Mouse (Mus musculus): ENCODE data around the gene Mlec.
"Not testable (repeated sequence)": the region's sequence is repeated elsewhere in the genome, so short reads cannot be mapped to it uniquely, and the experiment has no call there.

The Mlec gene

DNA sequence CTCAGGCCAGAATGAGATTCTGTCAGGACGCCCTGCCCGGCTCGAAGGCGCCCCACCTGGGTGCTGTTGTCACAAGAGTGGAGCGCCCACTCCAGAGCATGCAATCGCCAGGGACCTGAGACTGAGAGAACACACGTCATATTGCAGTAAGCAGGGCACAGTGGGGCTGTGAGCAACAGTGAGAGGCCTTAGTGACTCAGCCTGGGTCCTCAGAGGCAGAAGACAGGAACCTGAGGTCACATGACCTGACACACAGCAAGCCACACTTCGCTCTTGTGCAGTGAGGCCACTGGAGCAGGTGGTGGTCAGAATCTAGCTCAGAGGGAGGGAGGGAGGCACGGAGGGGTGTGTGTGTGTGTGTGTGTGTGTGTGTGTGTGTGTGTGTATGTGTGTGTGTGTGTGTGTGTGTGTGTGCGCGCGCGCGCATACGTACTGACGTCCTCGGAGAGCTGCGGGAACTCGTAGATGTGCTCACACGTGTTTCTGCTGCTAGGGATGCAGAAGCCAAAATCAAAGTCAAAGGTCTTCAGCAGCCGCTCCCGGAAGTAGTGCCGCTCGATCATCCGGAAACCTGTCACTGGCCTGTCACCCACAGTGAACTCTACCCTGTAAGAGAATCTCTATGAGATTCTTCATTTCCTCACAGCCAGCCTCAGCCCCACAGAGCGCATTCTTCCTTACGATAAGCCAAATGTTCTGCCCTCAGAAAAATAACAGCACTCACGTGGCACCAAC is 31.2 kb downstream of the Mlec start:
- DNase-seq (ENCODE audit: low spot score in 2 of 2) = peak; percentile 48 to 60

GRCm38 (mm10) chr5:115125211-115125871 is 32.6 kb downstream of the Mlec start:
- peak; percentile 72 to 84 for DNase-seq (ENCODE audit: low spot score in 2 of 2)

- no peak for DNase-seq (ENCODE audit: low spot score in 2 of 2)
Observed at GRCm38 (mm10) chr5:115124690-115125089, 33.3 kb downstream of the Mlec start.

GRCm38 (mm10) chr5:115120978-115121377 is 37.0 kb downstream of the Mlec start:
- no peak for DNase-seq (ENCODE audit: low spot score in 2 of 2)

DNA sequence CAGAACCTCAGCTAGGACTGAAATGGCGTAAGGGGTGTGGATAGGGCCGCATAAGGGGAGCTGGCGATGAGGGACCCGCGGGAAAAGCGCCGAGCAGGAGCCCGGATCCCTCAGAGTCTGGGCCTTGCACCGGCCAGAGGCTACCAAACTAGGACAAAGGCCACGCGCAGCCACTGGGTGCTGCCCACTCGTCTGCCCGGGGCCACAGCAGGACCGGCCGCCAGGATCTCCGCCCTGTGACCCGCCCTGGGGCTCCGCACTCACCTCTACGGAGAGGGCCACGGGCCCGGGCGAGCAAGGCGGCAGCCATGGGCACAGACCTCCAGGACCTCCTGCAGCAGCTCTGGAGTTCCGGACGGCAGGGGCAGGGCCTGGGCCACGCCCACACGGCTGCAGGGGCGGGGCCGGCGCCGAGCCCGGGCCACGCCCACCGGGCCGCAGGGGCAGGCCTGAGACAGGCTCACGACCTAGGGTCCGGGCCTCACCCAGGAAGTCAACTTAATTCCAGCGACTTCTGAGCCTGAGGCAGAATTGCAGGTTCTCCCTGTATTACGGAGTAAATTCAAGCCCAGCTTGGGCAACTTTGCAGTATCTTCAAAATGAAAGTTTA is 38.9 kb downstream of the Mlec start, which contains the start of gene Acads:
TSS of gene Acads (minus strand) at position 386 of the 610 bp plus-strand sequence.
- peak; percentile 84 to 87 for DNase-seq (ENCODE audit: low spot score in 2 of 2)

GRCm38 (mm10) chr5:115117467-115117866 is 40.5 kb downstream of the Mlec start:
- DNase-seq (ENCODE audit: low spot score in 2 of 2) = no peak

GRCm38 (mm10) chr5:115116426-115116825 is 41.6 kb downstream of the Mlec start:
- DNase-seq (ENCODE audit: low spot score in 2 of 2) = no peak

GRCm38 (mm10) chr5:115114501-115114900 is 43.5 kb downstream of the Mlec start:
- no peak for DNase-seq (ENCODE audit: low spot score in 2 of 2)

DNA sequence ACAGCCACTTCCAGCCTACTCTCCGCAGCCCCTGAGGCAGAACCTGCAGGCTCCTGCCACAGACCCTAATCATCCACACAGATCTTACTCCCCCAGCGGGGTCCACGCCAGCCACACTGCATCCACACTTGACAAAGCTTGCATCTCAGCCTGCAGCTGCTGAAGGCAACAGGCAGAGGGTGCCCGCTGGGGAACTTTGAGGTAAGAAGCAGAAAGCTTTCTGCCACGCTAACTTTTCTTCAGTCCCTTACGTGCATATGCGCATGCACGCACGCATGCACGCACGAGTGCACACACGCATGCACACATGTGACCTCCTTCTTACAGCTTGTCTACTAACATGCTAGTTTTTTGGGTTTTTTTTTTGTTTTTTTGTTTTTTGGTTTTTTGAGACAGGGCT is 44.7 kb downstream of the Mlec start:
- no peak for DNase-seq (ENCODE audit: low spot score in 2 of 2)

DNA sequence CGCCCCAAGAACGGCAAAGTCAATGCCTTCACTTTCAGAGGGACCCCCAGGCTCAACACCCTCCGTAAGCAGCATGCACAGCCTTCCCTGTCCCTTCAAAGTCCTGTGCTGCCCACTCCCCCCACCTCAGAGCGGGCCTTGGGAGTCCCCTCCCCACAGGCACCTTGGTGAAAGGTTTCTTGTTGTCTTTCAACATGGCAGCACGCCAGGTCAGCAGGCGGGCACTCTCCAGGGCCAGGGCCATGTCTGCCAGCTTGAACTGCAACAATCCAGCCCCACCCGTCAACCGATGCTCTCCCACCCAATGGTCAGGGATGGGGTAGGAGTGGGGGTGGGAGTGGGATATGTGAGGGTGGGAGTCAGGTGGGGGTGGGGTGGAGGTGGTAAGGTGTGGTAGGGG is 46.8 kb downstream of the Mlec start:
- no peak for DNase-seq (ENCODE audit: low spot score in 2 of 2)

DNA sequence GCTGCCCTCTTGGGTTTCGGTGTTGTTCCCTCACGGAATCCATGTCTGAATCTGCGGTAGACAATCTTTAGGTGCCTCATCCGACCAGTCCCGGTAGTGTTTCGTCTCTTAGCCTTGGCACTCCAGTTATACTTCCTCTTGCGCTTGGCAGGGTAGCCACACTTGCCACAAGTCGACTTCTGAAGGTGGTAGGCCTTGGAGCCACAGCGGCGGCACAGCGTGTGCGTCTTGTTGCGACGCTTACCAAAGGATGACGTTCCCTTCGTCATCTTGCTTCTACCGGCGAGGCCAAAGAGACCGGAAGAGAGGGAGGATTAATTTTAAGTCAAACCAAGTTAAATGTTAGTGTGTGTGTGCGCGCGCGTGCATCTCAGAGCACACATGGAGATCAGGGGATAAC is 54.7 kb downstream of the Mlec start:
- DNase-seq (ENCODE audit: low spot score in 2 of 2) = not testable (repeated sequence)

DNA sequence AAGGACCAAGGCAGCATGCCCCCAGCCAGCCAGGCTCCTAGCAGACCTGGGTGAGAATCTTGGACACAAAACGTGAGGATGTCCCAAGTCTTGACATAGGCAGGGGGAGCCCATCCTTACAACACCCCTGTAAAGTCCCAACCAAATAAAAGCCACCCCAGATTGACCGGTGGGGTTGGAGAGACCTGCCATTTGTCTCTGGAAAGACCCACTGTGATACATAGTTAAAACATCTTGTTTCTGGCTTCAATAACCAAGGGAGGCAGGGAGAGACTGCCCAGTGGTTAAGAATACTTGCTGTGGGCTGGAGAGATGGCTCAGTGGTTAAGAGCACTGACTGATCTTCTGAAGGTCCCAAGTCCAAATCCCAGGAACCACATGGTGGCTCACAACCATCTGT is 55.7 kb downstream of the Mlec start:
- no peak for DNase-seq (ENCODE audit: low spot score in 2 of 2)

DNA sequence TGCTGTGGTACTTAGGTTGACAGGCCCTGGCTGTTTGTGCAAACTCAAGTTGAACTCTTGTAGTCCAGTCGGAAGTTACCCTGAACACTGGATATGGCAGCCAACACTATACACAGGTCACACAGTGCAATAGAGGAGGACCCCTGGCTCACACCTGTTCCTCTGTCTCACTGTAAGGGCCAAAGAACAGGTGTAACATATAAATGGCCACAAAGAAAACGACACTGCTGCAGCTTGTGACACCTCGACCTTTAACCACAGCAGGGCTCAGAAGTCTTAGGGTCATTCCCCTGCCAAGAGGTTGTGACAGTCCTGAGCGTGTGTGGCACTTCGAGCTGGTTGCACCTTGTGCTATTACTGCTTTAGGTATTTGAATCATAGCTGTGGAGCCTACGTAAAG is 57.5 kb downstream of the Mlec start:
- DNase-seq (ENCODE audit: low spot score in 2 of 2) = no peak

DNA sequence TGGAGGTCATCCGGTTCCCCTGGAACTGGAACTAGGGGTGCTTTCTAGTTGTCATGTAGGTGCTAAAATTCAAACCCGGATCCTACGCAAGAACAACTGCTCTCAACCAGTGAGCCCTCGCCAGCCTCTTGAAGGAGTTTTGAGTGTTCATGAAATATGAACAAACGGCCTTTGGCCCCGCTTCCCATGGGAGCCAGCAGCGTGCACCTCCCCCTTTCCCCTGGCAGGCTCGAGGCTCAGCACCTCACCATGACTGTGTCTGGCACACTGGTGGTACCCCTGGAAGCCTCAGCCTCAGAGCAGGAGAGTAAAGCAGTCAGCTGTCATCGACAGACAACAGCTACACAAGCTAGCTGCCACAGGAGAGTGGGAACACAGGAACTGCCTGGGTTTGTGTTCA is 58.0 kb downstream of the Mlec start:
- no peak for DNase-seq (ENCODE audit: low spot score in 2 of 2)

- no peak for DNase-seq (ENCODE audit: low spot score in 2 of 2)
Observed at GRCm38 (mm10) chr5:115099530-115099929, 58.4 kb downstream of the Mlec start.

GRCm38 (mm10) chr5:115098195-115098594 is 59.8 kb downstream of the Mlec start, which contains the start of gene Gm10401:
Gene Gm10401, minus strand, starts transcription at chr5:115098295.
- DNase-seq (ENCODE audit: low spot score in 2 of 2) = no peak
